Mouse (Mus musculus) forebrain, postnatal 0 days (tissue): ENCODE measurements around the gene Rc3h1. TPM values are rescaled to one million over a fixed set of nuclear protein-coding genes. Genes with fewer than 3 reads are reported as not detected.

ENCODE experiments used
- ATAC-seq: fragments of 200-750 bp; cut with Nextera tagmentation; 2 replicates; pipeline ENCODE4 v1.8.0; 2017; ENCODE audit warnings: mild to moderate bottlenecking, moderate library complexity
- DNase-seq: peaks from one replicate; pipeline ENCODE4 v3.0.0-alpha.2; 2015
- H3K27ac ChIP-seq: fragments of 300-500 bp; sonication (generic); 2 replicates; pipeline ENCODE4 v1.5.1; 2014; ENCODE audit warnings: low read depth, mild to moderate bottlenecking, antibody characterized with exemption, low read length, moderate library complexity, mixed read lengths
- H3K27me3 ChIP-seq: fragments of 300-500 bp; sonication (generic); 2 replicates; pipeline ENCODE4 v1.6.1; 2014; ENCODE audit warnings: mild to moderate bottlenecking, low read length, mixed read lengths; ENCODE audit not compliant: insufficient read depth
- H3K36me3 ChIP-seq: fragments of 300-500 bp; sonication (generic); 2 replicates; pipeline ENCODE4 v1.6.1; 2014; ENCODE audit warnings: mild to moderate bottlenecking, moderate library complexity; ENCODE audit not compliant: insufficient read depth
- H3K4me1 ChIP-seq: fragments of 300-500 bp; sonication (generic); 2 replicates; pipeline ENCODE4 v1.6.1; 2014; ENCODE audit warnings: antibody characterized with exemption; ENCODE audit not compliant: insufficient read depth
- H3K4me2 ChIP-seq: fragments of 300-500 bp; sonication (generic); 2 replicates; pipeline ENCODE4 v1.6.1; 2014; ENCODE audit warnings: low read depth, mild to moderate bottlenecking, moderate library complexity
- H3K4me3 ChIP-seq: fragments of 300-500 bp; sonication (generic); 2 replicates; pipeline ENCODE4 v1.5.1; 2014; ENCODE audit warnings: low read depth, low read length, mixed read lengths
- H3K9ac ChIP-seq: fragments of 300-500 bp; sonication (generic); 2 replicates; pipeline ENCODE4 v1.6.1; 2014; ENCODE audit warnings: mild to moderate bottlenecking
- H3K9me3 ChIP-seq: fragments of 300-500 bp; sonication (generic); 2 replicates; pipeline ENCODE4 v1.6.1; 2016; ENCODE audit warnings: low read length
- CTCF ChIP-seq: sonication (generic); IDR thresholded peaks from 2 replicates; pipeline ENCODE4 v1.5.1; 2016; ENCODE audit warnings: antibody characterized with exemption, control low read depth, low read depth
- WGBS: fragments of 180-500 bp; shearing (Covaris S2); extraction: QIAGEN DNeasy Blood & Tissue Kit; methylation state at CpG from one replicate; pipeline ENCODE4 v1.1.7; 2014; 5-methylcytosine and 5-hydroxymethylcytosine counted together
- polyA plus RNA-seq: library from polyadenylated mRNA; unstranded; fragments of >200 nt; fragmentation: Nextera tagmentation; extraction: Ambion mirVana; gene quantifications from 2 replicates; pipeline ENCODE4 v1.2.1, GENCODE M21; 2015
- total RNA-seq: library from RNA; depleted of rRNA; stranded (reverse); fragments of >200 nt; gene quantifications from 2 replicates; pipeline ENCODE4 v1.2.3, GENCODE M21; 2014

Gene Rc3h1
- total and polyA plus RNA-seq, 2 experiments from 2014 or later: 6.1 to 20.8 TPM

DNA sequence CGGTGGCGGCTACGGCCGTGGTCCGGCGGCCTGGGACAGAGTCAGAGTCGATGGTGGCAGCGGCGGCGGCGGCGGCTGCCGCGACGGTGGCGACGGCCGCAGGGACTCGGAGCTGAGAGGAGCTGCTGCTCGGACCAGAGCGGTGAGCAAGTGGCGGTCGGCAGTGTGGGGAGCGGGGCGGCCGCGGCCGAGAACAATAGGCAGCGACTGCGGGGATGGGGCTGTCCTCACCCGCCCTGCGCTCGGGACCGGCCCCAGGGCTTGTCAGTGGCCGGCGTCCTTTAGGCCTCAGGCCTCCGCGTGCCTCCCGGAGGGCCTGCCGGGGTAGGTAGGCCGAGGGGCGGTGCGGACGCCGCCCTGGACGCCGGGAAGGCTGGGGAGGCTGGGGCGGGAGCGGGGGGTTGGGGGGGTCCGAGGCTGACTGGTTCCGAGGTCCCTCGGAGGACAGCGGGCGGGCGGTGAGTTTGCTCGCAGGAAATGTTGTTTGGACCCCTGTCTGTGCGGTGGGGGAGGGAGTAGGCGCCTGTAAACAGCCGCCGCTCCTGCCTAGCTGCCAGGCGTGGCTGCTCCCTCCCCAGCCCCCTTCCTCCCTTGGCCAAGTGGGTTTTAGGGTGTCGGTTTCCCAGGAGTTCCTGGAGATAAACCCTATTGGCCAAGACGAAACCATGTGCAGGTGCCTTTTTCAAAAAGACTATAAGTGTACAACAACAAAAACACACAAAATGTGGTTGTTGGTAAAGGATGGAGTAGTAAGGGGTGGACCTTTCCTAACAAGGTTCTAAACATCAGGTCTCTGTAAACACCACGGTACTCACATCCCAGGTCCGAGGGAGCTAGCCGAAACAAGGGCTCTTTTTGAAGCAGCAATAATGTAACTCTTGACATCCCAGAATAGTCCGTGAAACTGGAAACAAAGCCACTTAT is 602 bp downstream of the Rc3h1 start:
- H3K4me3 ChIP-seq: peak overlapping the region; percentile 83
- WGBS: 4% methylated on average over 62 of the region's 67 CpGs

DNA sequence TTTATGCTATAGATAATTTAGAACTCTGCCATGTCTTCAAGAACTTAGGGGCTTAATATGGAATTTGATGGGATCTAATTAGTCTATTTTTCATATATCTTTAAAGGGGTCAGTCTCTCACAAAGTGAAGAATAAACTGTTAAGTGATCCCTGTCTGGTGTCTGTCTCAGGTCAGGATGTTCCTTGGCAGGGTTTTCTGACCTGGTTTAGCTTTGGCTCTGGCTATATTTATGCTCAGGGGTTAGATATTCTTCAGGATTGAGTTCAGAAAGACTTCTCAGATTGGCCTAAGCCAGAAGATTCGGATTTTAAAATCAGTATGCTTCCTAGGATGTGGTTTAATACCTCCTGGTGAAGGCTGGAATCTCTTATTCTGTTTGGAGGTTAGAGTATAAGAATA is 4.0 kb downstream of the Rc3h1 start:
- peaks cover 15% of the 10 kb centered on the region for H3K4me1 ChIP-seq
- H3K4me2 ChIP-seq: no peak overlapping the region
- ATAC-seq (no peak), DNase-seq (no peak)
- H3K36me3 ChIP-seq: no peaks in the 10 kb centered on the region
- H3K9me3 ChIP-seq: no peaks in the 10 kb centered on the region
- H3K27me3 ChIP-seq: no peaks in the 10 kb centered on the region
- H3K4me3 ChIP-seq: no peak overlapping the region
- no peak overlapping the region for H3K9ac ChIP-seq
- 95% methylated on average over 1 of the region's 1 CpGs for WGBS
- TF ChIP-seq CTCF: no peak
- no peak overlapping the region for H3K27ac ChIP-seq

More for the DNA sequence above, 602 bp downstream of the Rc3h1 start:
- Histone ChIP-seq H3K4me2 (peak overlapping the region; percentile 58), H3K4me1 (peaks cover 15% of the 10 kb centered on the region), H3K36me3 (no peaks in the 10 kb centered on the region), H3K9ac (peak overlapping the region; percentile 96), H3K27ac (peak overlapping the region; percentile 87), H3K27me3 (no peaks in the 10 kb centered on the region), H3K9me3 (no peaks in the 10 kb centered on the region)
- TF ChIP-seq CTCF: no peak
- DNase-seq (peak; percentile 60), ATAC-seq (peak; percentile 65)

DNA sequence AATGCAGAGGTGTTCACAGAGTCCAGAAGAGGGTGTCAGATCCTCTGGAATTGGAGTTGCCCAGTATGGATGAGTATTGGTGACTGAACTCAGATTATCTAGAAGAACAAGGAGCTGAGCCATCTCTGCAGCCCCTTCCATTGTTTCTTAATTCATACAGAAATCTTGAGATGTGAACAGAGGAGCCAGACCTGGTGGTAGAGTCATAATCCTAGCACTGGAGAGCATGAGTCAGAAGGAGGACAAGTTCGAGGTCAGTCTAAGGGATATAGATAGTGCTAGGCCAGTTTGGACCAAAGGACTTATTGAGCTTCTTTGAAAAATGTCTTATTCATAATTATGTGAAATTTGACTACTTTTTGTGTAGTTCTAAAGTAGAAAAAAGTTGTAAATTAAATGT is 4.6 kb downstream of the Rc3h1 start:
- Histone ChIP-seq H3K27ac (no peak overlapping the region), H3K9ac (no peak overlapping the region), H3K4me3 (no peak overlapping the region), H3K9me3 (no peaks in the 10 kb centered on the region), H3K4me2 (no peak overlapping the region), H3K4me1 (peaks cover 15% of the 10 kb centered on the region), H3K36me3 (no peaks in the 10 kb centered on the region), H3K27me3 (no peaks in the 10 kb centered on the region)
- DNase-seq: no peak
- ATAC-seq: no peak
- TF ChIP-seq CTCF: no peak
- 98% methylated on average over 1 of the region's 1 CpGs for WGBS

DNA sequence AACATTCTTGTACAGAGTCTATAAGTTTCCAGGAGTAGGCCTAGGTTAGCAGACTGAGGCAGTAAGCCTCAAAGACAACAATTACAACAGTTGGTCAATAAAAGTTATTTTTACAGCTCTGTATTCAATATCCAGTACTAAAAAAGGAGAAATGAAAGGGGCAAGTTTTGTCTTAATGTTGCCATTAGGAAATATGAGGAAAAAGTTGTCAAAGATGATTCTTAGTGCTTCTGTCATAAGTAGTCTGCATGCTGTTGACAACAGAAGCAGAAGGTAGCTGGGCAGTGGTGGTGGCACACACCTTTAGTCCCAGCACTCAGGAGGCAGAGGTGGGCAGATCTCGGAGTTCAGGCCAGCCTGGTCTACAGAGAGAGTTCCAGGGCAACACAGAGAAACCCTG is 13.2 kb downstream of the Rc3h1 start:
- Histone ChIP-seq H3K36me3 (no peaks in the 10 kb centered on the region), H3K27me3 (no peaks in the 10 kb centered on the region), H3K4me3 (no peak overlapping the region), H3K4me2 (no peak overlapping the region), H3K9me3 (no peaks in the 10 kb centered on the region), H3K27ac (no peak overlapping the region), H3K4me1 (no peaks in the 10 kb centered on the region), H3K9ac (no peak overlapping the region)
- DNase-seq: no peak
- TF ChIP-seq CTCF: no peak
- no peak for ATAC-seq
- 100% methylated on average over 1 of the region's 1 CpGs for WGBS

DNA sequence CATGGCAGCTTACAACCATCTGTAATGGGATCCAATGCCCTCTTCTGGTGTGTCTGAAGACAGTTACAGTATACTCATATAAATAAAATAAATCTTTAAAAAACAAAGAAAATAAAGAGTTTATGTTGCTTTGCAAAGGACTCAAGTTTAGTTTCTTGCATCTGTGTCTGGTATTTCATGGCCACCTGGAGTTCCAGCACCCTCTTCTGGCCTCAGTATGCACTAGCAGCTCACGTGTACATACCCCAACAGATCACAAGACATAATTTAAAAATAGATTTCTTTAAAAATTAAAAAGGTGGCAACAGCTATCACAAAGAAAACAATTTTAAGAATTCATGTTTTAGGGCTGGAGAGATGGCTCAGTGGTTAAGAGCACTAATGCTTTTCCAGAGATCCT is 15.7 kb downstream of the Rc3h1 start:
- no peaks in the 10 kb centered on the region for H3K4me1 ChIP-seq
- H3K4me2 ChIP-seq: no peak overlapping the region
- 98% methylated on average over 1 of the region's 1 CpGs for WGBS
- no peaks in the 10 kb centered on the region for H3K36me3 ChIP-seq
- no peak for DNase-seq
- TF ChIP-seq CTCF: 0 out of 2 replicates have a peak, but pooled peaks have one; percentile 13
- H3K4me3 ChIP-seq: no peak overlapping the region
- H3K9me3 ChIP-seq: no peaks in the 10 kb centered on the region
- no peak for ATAC-seq
- H3K27ac ChIP-seq: no peak overlapping the region
- no peaks in the 10 kb centered on the region for H3K27me3 ChIP-seq
- H3K9ac ChIP-seq: no peak overlapping the region

DNA sequence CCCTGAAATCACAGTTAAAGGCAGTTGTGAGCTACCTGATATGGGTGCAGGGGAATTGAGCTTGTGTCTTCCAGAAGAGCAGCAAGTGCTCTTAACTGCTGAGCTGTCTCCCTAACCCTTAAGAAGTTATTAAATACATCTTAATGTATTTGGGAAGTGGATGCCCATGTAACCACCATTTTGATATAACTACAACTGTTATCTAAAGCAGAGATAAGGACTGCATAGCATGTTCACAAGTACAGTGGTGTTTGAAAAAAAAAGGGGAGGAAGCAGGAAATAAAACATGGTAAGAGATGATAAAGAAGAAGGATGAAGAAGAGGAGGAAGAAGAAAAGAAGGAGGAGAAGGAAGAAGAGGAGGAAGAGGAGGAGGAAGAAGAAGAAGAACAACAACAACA is 25.1 kb downstream of the Rc3h1 start:
- Histone ChIP-seq H3K9me3 (no peaks in the 10 kb centered on the region), H3K4me2 (no peak overlapping the region), H3K27ac (no peak overlapping the region), H3K4me1 (no peaks in the 10 kb centered on the region), H3K36me3 (peaks cover 4% of the 10 kb centered on the region; the same call in 1 of the 2 replicates), H3K4me3 (no peak overlapping the region), H3K27me3 (no peaks in the 10 kb centered on the region), H3K9ac (no peak overlapping the region)
- DNase-seq (no peak), ATAC-seq (no peak)
- TF ChIP-seq CTCF: no peak

DNA sequence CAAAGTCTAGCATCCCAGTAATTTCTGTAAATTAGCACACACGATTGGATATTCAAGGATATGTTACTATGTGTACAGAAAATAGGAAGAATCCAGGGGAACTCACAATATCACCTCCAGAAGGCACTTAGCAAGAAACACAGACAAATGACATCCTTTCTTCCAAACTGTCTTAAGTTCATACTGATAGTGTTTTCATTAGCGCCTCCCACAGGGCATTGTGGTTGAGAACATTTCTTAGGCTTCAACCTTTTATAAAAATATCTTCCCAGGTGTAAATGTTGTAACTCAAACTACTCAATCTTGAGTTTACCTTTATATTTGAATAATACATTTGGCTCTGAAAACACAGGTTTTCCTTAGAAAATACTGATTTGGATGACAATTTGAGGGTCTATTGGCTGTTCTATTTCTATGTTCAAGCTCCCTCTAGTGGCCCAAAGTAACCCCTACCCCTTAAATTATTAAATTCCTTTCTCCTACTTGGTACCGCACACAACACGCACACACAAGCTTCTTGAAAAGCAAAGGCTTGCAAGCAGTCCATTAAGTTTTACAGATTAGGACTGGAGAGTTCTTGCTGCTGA is 27.8 kb downstream of the Rc3h1 start:
- no peak overlapping the region for H3K4me3 ChIP-seq
- H3K9me3 ChIP-seq: no peaks in the 10 kb centered on the region
- DNase-seq: peak; percentile 61
- no peak overlapping the region for H3K4me2 ChIP-seq
- H3K36me3 ChIP-seq: peaks cover 11% of the 10 kb centered on the region
- ATAC-seq: peak; percentile 75; the same call in 1 of the 2 replicates
- H3K9ac ChIP-seq: no peak overlapping the region
- no peaks in the 10 kb centered on the region for H3K4me1 ChIP-seq
- no peaks in the 10 kb centered on the region for H3K27me3 ChIP-seq
- no peak overlapping the region for H3K27ac ChIP-seq
- 57% methylated on average over 4 of the region's 4 CpGs for WGBS
- TF ChIP-seq CTCF: peak; percentile 67
